Mouse (Mus musculus): ENCODE measurements around the gene Mgst1. TPM values are rescaled to one million over a fixed set of nuclear protein-coding genes. Genes with fewer than 3 reads are reported as not detected.

Gene Mgst1
- polyA plus RNA-seq (2015; fragmentation: Nextera tagmentation; extraction: Ambion mirVana) = 404 and 429 TPM in 2 replicates

GRCm38 (mm10) chr6:138139930-138140329 is at the start of gene Mgst1:
Gene Mgst1, plus strand, starts transcription at chr6:138140316.
- Histone ChIP-seq H3K4me3 (replicated peaks) (peak within 1 kb of the TSS; percentile 55), H3K27ac (replicated peaks) (peak within 1 kb of the TSS; percentile 76), H3K9me3 (replicated peaks) (no peaks in the 10 kb centered on the region), H3K36me3 (replicated peaks) (no peaks in the 10 kb centered on the region), H3K9ac (no peak within 1 kb of the TSS), H3K4me2 (peak within 1 kb of the TSS; percentile 52), H3K4me1 (replicated peaks) (no peaks in the 10 kb centered on the region; the same call in 1 of the 2 replicates), H3K27me3 (no peaks in the 10 kb centered on the region)
- peak; percentile 74 for ATAC-seq (ENCODE audit: insufficient read depth)
- 3% methylated on average over 5 of the region's 5 CpGs for WGBS (ENCODE audit: insufficient replicate concordance)

- Histone ChIP-seq H3K4me3 (replicated peaks) (no peak overlapping the region), H3K4me2 (no peak overlapping the region), H3K36me3 (replicated peaks) (no peaks in the 10 kb centered on the region), H3K4me1 (replicated peaks) (no peaks in the 10 kb centered on the region), H3K9me3 (replicated peaks) (no peaks in the 10 kb centered on the region), H3K27ac (replicated peaks) (no peak overlapping the region), H3K27me3 (no peaks in the 10 kb centered on the region), H3K9ac (no peak overlapping the region)
- no peak for ATAC-seq (ENCODE audit: insufficient read depth)
- 71% methylated on average over 7 of the region's 7 CpGs for whole genome bisulfite sequencing (ENCODE audit: insufficient replicate concordance)
These were observed 47.7 kb upstream of the Mgst1 start for GRCm38 (mm10) chr6:138092432-138092831.

- Histone ChIP-seq H3K36me3 (replicated peaks) (no peaks in the 10 kb centered on the region), H3K9me3 (replicated peaks) (no peaks in the 10 kb centered on the region), H3K27me3 (no peaks in the 10 kb centered on the region), H3K9ac (no peak overlapping the region), H3K4me3 (replicated peaks) (no peak overlapping the region), H3K4me1 (replicated peaks) (no peaks in the 10 kb centered on the region), H3K27ac (replicated peaks) (no peak overlapping the region), H3K4me2 (no peak overlapping the region)
- ATAC-seq (ENCODE audit: insufficient read depth) = no peak
- WGBS (ENCODE audit: insufficient replicate concordance) = 49% methylated on average over 3 of the region's 3 CpGs
These were observed 45.1 kb upstream of the Mgst1 start for GRCm38 (mm10) chr6:138095060-138095459.

GRCm38 (mm10) chr6:138099646-138100045 is 40.5 kb upstream of the Mgst1 start:
- no peak overlapping the region for H3K4me2 ChIP-seq
- no peaks in the 10 kb centered on the region for H3K9me3 ChIP-seq (replicated peaks)
- H3K27ac ChIP-seq (replicated peaks) = no peak overlapping the region
- ATAC-seq (ENCODE audit: insufficient read depth) = no peak
- H3K9ac ChIP-seq = no peak overlapping the region
- H3K4me1 ChIP-seq (replicated peaks) = no peaks in the 10 kb centered on the region
- no peaks in the 10 kb centered on the region for H3K27me3 ChIP-seq
- 47% methylated on average over 3 of the region's 3 CpGs for WGBS (ENCODE audit: insufficient replicate concordance)
- H3K4me3 ChIP-seq (replicated peaks) = no peak overlapping the region
- no peaks in the 10 kb centered on the region for H3K36me3 ChIP-seq (replicated peaks)

- ATAC-seq (ENCODE audit: insufficient read depth) = no peak
These were observed 38.3 kb upstream of the Mgst1 start for GRCm38 (mm10) chr6:138101843-138102242.

GRCm38 (mm10) chr6:138102940-138103339 is 37.2 kb upstream of the Mgst1 start:
- Histone ChIP-seq H3K27me3 (no peaks in the 10 kb centered on the region), H3K27ac (replicated peaks) (no peak overlapping the region), H3K9me3 (replicated peaks) (no peaks in the 10 kb centered on the region), H3K4me3 (replicated peaks) (no peak overlapping the region), H3K4me2 (no peak overlapping the region), H3K4me1 (replicated peaks) (no peaks in the 10 kb centered on the region), H3K9ac (no peak overlapping the region), H3K36me3 (replicated peaks) (no peaks in the 10 kb centered on the region)
- 60% methylated on average over 7 of the region's 7 CpGs for WGBS (ENCODE audit: insufficient replicate concordance)
- ATAC-seq (ENCODE audit: insufficient read depth) = no peak

More at GRCm38 (mm10) chr6:138101843-138102242, 38.3 kb upstream of the Mgst1 start:
- 65% methylated on average over 4 of the region's 4 CpGs for WGBS (ENCODE audit: insufficient replicate concordance)
- Histone ChIP-seq H3K27ac (replicated peaks) (no peak overlapping the region), H3K27me3 (no peaks in the 10 kb centered on the region), H3K4me3 (replicated peaks) (no peak overlapping the region), H3K4me2 (no peak overlapping the region), H3K9ac (no peak overlapping the region), H3K4me1 (replicated peaks) (no peaks in the 10 kb centered on the region), H3K36me3 (replicated peaks) (no peaks in the 10 kb centered on the region), H3K9me3 (replicated peaks) (no peaks in the 10 kb centered on the region)

- no peaks in the 10 kb centered on the region for H3K36me3 ChIP-seq (replicated peaks)
- no peak for ATAC-seq (ENCODE audit: insufficient read depth)
- H3K27me3 ChIP-seq = no peaks in the 10 kb centered on the region
- H3K4me2 ChIP-seq = no peak overlapping the region
- H3K27ac ChIP-seq (replicated peaks) = no peak overlapping the region
- no peak overlapping the region for H3K9ac ChIP-seq
- no peaks in the 10 kb centered on the region for H3K4me1 ChIP-seq (replicated peaks)
- no peak overlapping the region for H3K4me3 ChIP-seq (replicated peaks)
- H3K9me3 ChIP-seq (replicated peaks) = no peaks in the 10 kb centered on the region
These were observed 35.6 kb upstream of the Mgst1 start for GRCm38 (mm10) chr6:138104559-138104958.

GRCm38 (mm10) chr6:138117496-138117895 is 22.6 kb upstream of the Mgst1 start:
- no peak for ATAC-seq (ENCODE audit: insufficient read depth)

GRCm38 (mm10) chr6:138128392-138129335 is 11.5 kb upstream of the Mgst1 start:
- no peaks in the 10 kb centered on the region for H3K4me1 ChIP-seq (replicated peaks)
- H3K27ac ChIP-seq (replicated peaks) = no peak overlapping the region
- H3K36me3 ChIP-seq (replicated peaks) = no peaks in the 10 kb centered on the region
- H3K9me3 ChIP-seq (replicated peaks) = no peaks in the 10 kb centered on the region
- H3K9ac ChIP-seq = no peak overlapping the region
- no peak for ATAC-seq (ENCODE audit: insufficient read depth)
- H3K4me3 ChIP-seq (replicated peaks) = no peak overlapping the region
- 65% methylated on average over 10 of the region's 10 CpGs for WGBS (ENCODE audit: insufficient replicate concordance)
- no peak overlapping the region for H3K4me2 ChIP-seq
- H3K27me3 ChIP-seq = no peaks in the 10 kb centered on the region

More at GRCm38 (mm10) chr6:138117496-138117895, 22.6 kb upstream of the Mgst1 start:
- no peaks in the 10 kb centered on the region for H3K36me3 ChIP-seq (replicated peaks)
- H3K9ac ChIP-seq = no peak overlapping the region
- 52% methylated on average over 3 of the region's 3 CpGs for WGBS (ENCODE audit: insufficient replicate concordance)
- no peak overlapping the region for H3K4me3 ChIP-seq (replicated peaks)
- H3K27me3 ChIP-seq = no peaks in the 10 kb centered on the region
- no peaks in the 10 kb centered on the region for H3K4me1 ChIP-seq (replicated peaks)
- no peaks in the 10 kb centered on the region for H3K9me3 ChIP-seq (replicated peaks)
- H3K27ac ChIP-seq (replicated peaks) = no peak overlapping the region
- H3K4me2 ChIP-seq = no peak overlapping the region

GRCm38 (mm10) chr6:138130541-138130940 is 9.6 kb upstream of the Mgst1 start:
- Histone ChIP-seq H3K9ac (no peak overlapping the region), H3K27me3 (no peaks in the 10 kb centered on the region), H3K27ac (replicated peaks) (no peak overlapping the region), H3K4me3 (replicated peaks) (no peak overlapping the region), H3K36me3 (replicated peaks) (no peaks in the 10 kb centered on the region), H3K4me1 (replicated peaks) (no peaks in the 10 kb centered on the region), H3K9me3 (replicated peaks) (no peaks in the 10 kb centered on the region), H3K4me2 (no peak overlapping the region)
- ATAC-seq (ENCODE audit: insufficient read depth) = no peak
- WGBS (ENCODE audit: insufficient replicate concordance) = 64% methylated on average over 3 of the region's 3 CpGs

- no peaks in the 10 kb centered on the region for H3K9me3 ChIP-seq (replicated peaks)
- peak overlapping the region; percentile 76 for H3K27ac ChIP-seq (replicated peaks)
- no peak overlapping the region for H3K9ac ChIP-seq
- peak; percentile 67 for ATAC-seq (ENCODE audit: insufficient read depth)
- H3K4me2 ChIP-seq = peak overlapping the region; percentile 52
- H3K27me3 ChIP-seq = no peaks in the 10 kb centered on the region
- peak overlapping the region; percentile 55 for H3K4me3 ChIP-seq (replicated peaks)
- WGBS (ENCODE audit: insufficient replicate concordance) = under 1% methylated on average over 16 of the region's 16 CpGs
- H3K4me1 ChIP-seq (replicated peaks) = no peaks in the 10 kb centered on the region; the same call in 1 of the 2 replicates
- no peaks in the 10 kb centered on the region for H3K36me3 ChIP-seq (replicated peaks)
These were observed 220 bp downstream of the Mgst1 start for GRCm38 (mm10) chr6:138140336-138140735.

Data from liver, embryonic 15.5 days (tissue).